Mouse (Mus musculus): ENCODE results near the gene Robo1. TPM values are rescaled to one million over a fixed set of nuclear protein-coding genes. Genes with fewer than 3 reads are reported as not detected.

Robo1 gene
- total RNA-seq, 2 experiments from 2014 or later: 5.7 to 6.1 TPM

- DNase-seq: no peak
- intact Hi-C loops (cut with DNase I): no loop called here
These were observed 357.3 kb downstream of the Robo1 start for GRCm38 (mm10) chr16:72665454-72665853.

- intact Hi-C loops (cut with DNase I): no loop called here
These were observed 362.3 kb downstream of the Robo1 start for GRCm38 (mm10) chr16:72670240-72671038.

GRCm38 (mm10) chr16:72677234-72677633 lies 369.1 kb downstream of the Robo1 start:
- no peak for DNase-seq
- intact Hi-C loops (cut with DNase I): no loop called here

More at GRCm38 (mm10) chr16:72670240-72671038, 362.3 kb downstream of the Robo1 start:
- DNase-seq: no peak

GRCm38 (mm10) chr16:72678450-72678849 lies 370.3 kb downstream of the Robo1 start:
- intact Hi-C loops (cut with DNase I): no loop called here
- DNase-seq: no peak

GRCm38 (mm10) chr16:72678947-72679558 lies 370.9 kb downstream of the Robo1 start:
- intact Hi-C loops (cut with DNase I): no loop called here
- DNase-seq: no peak

- intact Hi-C loops (cut with DNase I): no loop called here
- no peak for DNase-seq
These were observed 377.7 kb downstream of the Robo1 start for GRCm38 (mm10) chr16:72685604-72686479.

- intact Hi-C loops (cut with DNase I): no loop called here
- DNase-seq: no peak
These were observed 378.5 kb downstream of the Robo1 start for GRCm38 (mm10) chr16:72686480-72687053.

GRCm38 (mm10) chr16:72687651-72688050 lies 379.5 kb downstream of the Robo1 start:
- intact Hi-C loops (cut with DNase I): no loop called here
- peak in 1 of 2 experiments; percentile 5 for DNase-seq

GRCm38 (mm10) chr16:72688185-72688681 lies 380.1 kb downstream of the Robo1 start:
- intact Hi-C loops (cut with DNase I): no loop called here
- no peak for DNase-seq

GRCm38 (mm10) chr16:72691909-72692308 lies 383.8 kb downstream of the Robo1 start:
- intact Hi-C loops (cut with DNase I): loop anchor here (2.0 kb wide), 1 partner anchor 287 kb away; no protein-coding TSS in a partner anchor
- DNase-seq: no peak

- DNase-seq: no peak
- intact Hi-C loops (cut with DNase I): loop anchor here (2.0 kb wide), 1 partner anchor 285 kb away; no protein-coding TSS in a partner anchor
These were observed 385.6 kb downstream of the Robo1 start for GRCm38 (mm10) chr16:72693446-72694274.

GRCm38 (mm10) chr16:72694787-72695186 lies 386.7 kb downstream of the Robo1 start:
- intact Hi-C loops (cut with DNase I): no loop called here
- no peak for DNase-seq

- intact Hi-C loops (cut with DNase I): no loop called here
These were observed 391.3 kb downstream of the Robo1 start for GRCm38 (mm10) chr16:72699238-72700006.

GRCm38 (mm10) chr16:72700297-72700696 lies 392.2 kb downstream of the Robo1 start:
- intact Hi-C loops (cut with DNase I): no loop called here

More at GRCm38 (mm10) chr16:72699238-72700006, 391.3 kb downstream of the Robo1 start:
- no peak for DNase-seq

GRCm38 (mm10) chr16:72703486-72703885 lies 395.4 kb downstream of the Robo1 start:
- intact Hi-C loops (cut with DNase I): no loop called here

More at GRCm38 (mm10) chr16:72700297-72700696, 392.2 kb downstream of the Robo1 start:
- DNase-seq: no peak

GRCm38 (mm10) chr16:72705851-72706250 lies 397.7 kb downstream of the Robo1 start:
- intact Hi-C loops (cut with DNase I): no loop called here

More at GRCm38 (mm10) chr16:72703486-72703885, 395.4 kb downstream of the Robo1 start:
- DNase-seq: no peak

GRCm38 (mm10) chr16:72708526-72708925 lies 400.4 kb downstream of the Robo1 start:
- DNase-seq: no peak
- intact Hi-C loops (cut with DNase I): no loop called here

More at GRCm38 (mm10) chr16:72705851-72706250, 397.7 kb downstream of the Robo1 start:
- no peak for DNase-seq

- DNase-seq: no peak
- intact Hi-C loops (cut with DNase I): no loop called here
These were observed 409.2 kb downstream of the Robo1 start for GRCm38 (mm10) chr16:72717118-72717802.

Data from heart, postnatal 10 days (tissue).